Comparison of ENCODE assay signal across 8 mouse cellular contexts in the genomic region with DNA sequence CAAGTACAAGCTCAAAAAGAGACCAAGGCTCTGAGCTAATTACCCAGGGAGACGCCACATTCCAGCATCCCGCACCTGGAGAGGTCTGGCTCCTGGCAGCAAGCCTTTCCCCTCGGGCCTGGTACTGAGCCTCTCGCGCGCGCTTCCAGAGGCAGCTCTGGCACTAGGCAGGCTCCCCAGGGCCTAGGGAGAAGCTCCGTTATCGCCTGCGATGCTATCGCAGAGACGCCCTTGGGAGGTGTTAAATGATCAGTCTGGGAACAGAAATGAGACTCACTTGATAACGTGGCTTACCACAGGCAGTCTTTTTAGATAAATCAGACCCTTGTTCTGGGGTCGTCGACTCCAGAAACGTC.
DNase-seq lines count a peak whose midpoint lies in the region; ATAC-seq and TF ChIP-seq lines count a peak whose summit lies in the region.

No protein-coding gene starts in this region.

- peak overlapping the region; percentile 84 for H3K27ac ChIP-seq in heart, adult 2 months
- peak overlapping the region; percentile 96 for H3K27ac ChIP-seq in forebrain, postnatal 0 days (ENCODE audit: low read depth, low read length)
- H3K27ac ChIP-seq in macrophage, result no peak overlapping the region

- peaks cover 4% of the 10 kb centered on the region for H3K36me3 ChIP-seq in heart, adult 2 months (ENCODE audit: control insufficient read depth, insufficient read depth, low read length)
- no peaks in the 10 kb centered on the region for H3K36me3 ChIP-seq in E14TG2a.4 (ENCODE audit: insufficient read depth, low read length)
- H3K36me3 ChIP-seq in forebrain, postnatal 0 days (ENCODE audit: insufficient read depth), result no peaks in the 10 kb centered on the region
- H3K36me3 ChIP-seq in macrophage (ENCODE audit: inconsistent target), result no peaks in the 10 kb centered on the region

- H3K9ac ChIP-seq in heart, adult 2 months (ENCODE audit: low read depth, low read length), result peak overlapping the region; percentile 74
- H3K9ac ChIP-seq in forebrain, postnatal 0 days, result peak overlapping the region; percentile 97

- H3K4me3 ChIP-seq in heart, adult 2 months, result peak overlapping the region; percentile 80
- peak overlapping the region; percentile 96 for H3K4me3 ChIP-seq in E14TG2a.4 (replicated peaks; ENCODE audit: low read length)
- peak overlapping the region; percentile 88 for H3K4me3 ChIP-seq in forebrain, postnatal 0 days (ENCODE audit: low read depth, low read length)
- H3K4me3 ChIP-seq in macrophage (ENCODE audit: inconsistent target), result peak overlapping the region; percentile 15; the same call in 1 of the 2 replicates

- DNase-seq in heart, adult 2 months, result no peak
- no peak for DNase-seq in heart, postnatal 36 days
- DNase-seq in forebrain, postnatal 0 days, result no peak
- no peak for DNase-seq in urinary bladder, postnatal 14 days (ENCODE audit: low spot score)
- DNase-seq in urinary bladder, postnatal 25 days (ENCODE audit: low spot score), result no peak
- no peak for DNase-seq in adrenal gland, postnatal 10 days

- H3K79me2 ChIP-seq in heart, adult 2 months (replicated peaks; ENCODE audit: control insufficient read depth, insufficient read depth, low read length), result no peaks in the 10 kb centered on the region
- peaks cover 91% of the 10 kb centered on the region for H3K79me2 ChIP-seq in macrophage (ENCODE audit: inconsistent target)

- peak; percentile 78 for ATAC-seq in forebrain, postnatal 0 days

- H3K9me3 ChIP-seq in E14TG2a.4 (ENCODE audit: low read length), result no peaks in the 10 kb centered on the region
- no peaks in the 10 kb centered on the region for H3K9me3 ChIP-seq in forebrain, postnatal 0 days (ENCODE audit: low read length)

- 3% methylated on average over 16 of the region's 16 CpGs for WGBS in heart, adult 2 months
- WGBS in forebrain, postnatal 0 days, result 1% methylated on average over 16 of the region's 16 CpGs
- 17% methylated on average over 16 of the region's 16 CpGs for WGBS in macrophage (ENCODE audit: missing documents)

- peak overlapping the region; percentile 77 for H3K4me2 ChIP-seq in forebrain, postnatal 0 days (ENCODE audit: low read depth)

- TF ChIP-seq CTCF in heart, adult 2 months (IDR thresholded peaks at IDR 0.05), result no peak
- TF ChIP-seq CTCF in E14TG2a.4 (conservative IDR thresholded peaks at IDR 0.05; ENCODE audit: low read length), result no peak
- no peak; the same call in 1 of the 2 replicates for TF ChIP-seq CTCF in forebrain, postnatal 0 days (IDR thresholded peaks at IDR 0.05; ENCODE audit: low read depth)

- intact Hi-C loops in heart, adult 2 months (cut with DNase I), result loop anchor here (5.0 kb wide), 1 partner anchor 59 kb away; no protein-coding TSS in a partner anchor
- intact Hi-C loops in heart, postnatal 36 days (cut with DNase I), result loop anchor here (5.0 to 10.0 kb wide), 2 partner anchors 64 to 316 kb away; a partner anchor contains a TSS

- no peak for TF ChIP-seq POLR2A in heart, adult 2 months (IDR thresholded peaks at IDR 0.05; ENCODE audit: insufficient read depth, low read depth, low read length)

- H3K4me1 ChIP-seq in heart, adult 2 months (ENCODE audit: control insufficient read depth, insufficient read depth, low read length), result peaks cover 4% of the 10 kb centered on the region
- H3K4me1 ChIP-seq in E14TG2a.4 (replicated peaks; ENCODE audit: low read depth, low read length), result peaks cover 28% of the 10 kb centered on the region
- peaks cover 27% of the 10 kb centered on the region for H3K4me1 ChIP-seq in forebrain, postnatal 0 days (ENCODE audit: insufficient read depth)

- no peaks in the 10 kb centered on the region for H3K27me3 ChIP-seq in heart, adult 2 months (ENCODE audit: control insufficient read depth, insufficient read depth, low read length)
- H3K27me3 ChIP-seq in E14TG2a.4 (ENCODE audit: insufficient read depth, low read length), result no peaks in the 10 kb centered on the region
- no peaks in the 10 kb centered on the region for H3K27me3 ChIP-seq in forebrain, postnatal 0 days (ENCODE audit: insufficient read depth, low read length)

- no peak for TF ChIP-seq EP300 in heart, adult 2 months (IDR thresholded peaks at IDR 0.05; ENCODE audit: insufficient read depth, low read depth, low read length)

Comparison
In these comparisons a context has a peak if more than half of its experiments do, and no peak if none do; other contexts are left out.
1. H3K4me3 ChIP-seq: peak in every context shown above with its lines; median percentile 96 in E14TG2a.4; 88 in forebrain, postnatal 0 days; 80 in heart, adult 2 months; 15 in macrophage.